Mouse (Mus musculus): Measurements from ENCODE around the gene Nipbl.
"Not testable (repeated sequence)": the region's sequence is repeated elsewhere in the genome, so short reads cannot be mapped to it uniquely, and the experiment has no call there.

GRCm38 (mm10) chr15:8277916-8278315 lies 166.3 kb downstream of the Nipbl start:
- TF ChIP-seq CTCF (conservative IDR thresholded peaks at IDR 0.05; ENCODE audit: low read length); POU5F1 (IDR thresholded peaks at IDR 0.05; ENCODE audit: borderline replicate concordance, low read length): not testable (repeated sequence)
